Mouse (Mus musculus) embryo, embryonic 11 days (tissue): ENCODE measurements around the gene Hsd17b7.

Experiments
- DNase-seq: peaks from one replicate; pipeline ENCODE4 v3.0.0-alpha.2; 2015

Hsd17b7 gene

DNA sequence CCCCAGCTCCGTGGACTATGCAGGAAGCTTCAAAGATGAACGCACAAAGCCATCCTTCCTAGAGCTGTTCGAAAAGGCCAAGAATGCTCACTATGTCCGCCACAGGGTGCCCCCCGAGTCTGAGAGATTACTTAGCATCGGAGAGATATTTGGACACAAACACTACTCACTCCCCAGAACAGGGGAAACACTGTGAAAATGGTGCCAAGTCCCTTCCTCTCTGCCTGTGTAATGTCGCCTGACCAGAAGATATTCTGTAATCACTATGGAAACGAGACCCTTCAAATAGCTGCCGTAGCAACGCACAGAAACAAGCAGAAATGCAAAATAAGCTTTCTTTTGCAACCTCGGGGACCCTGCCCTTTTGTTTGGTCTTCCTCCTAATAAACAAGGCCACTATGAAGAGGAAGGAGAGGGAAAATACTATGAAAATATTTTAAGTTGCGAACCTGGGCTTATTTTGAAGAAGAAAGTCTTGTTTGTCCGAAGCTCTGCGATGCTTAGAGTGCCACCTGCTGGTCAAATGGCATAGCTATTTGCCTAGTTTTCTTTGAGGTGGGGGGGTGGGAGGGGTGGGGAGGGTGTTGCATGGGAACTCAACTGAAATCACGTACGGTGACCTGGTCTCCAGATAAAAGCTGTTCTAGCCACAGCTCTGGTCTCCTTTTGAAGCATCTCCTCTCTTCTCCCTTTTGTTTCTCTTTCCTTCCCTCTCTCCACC, 34.9 kb downstream of the Hsd17b7 start:
- DNase-seq = peak; percentile 80

DNA sequence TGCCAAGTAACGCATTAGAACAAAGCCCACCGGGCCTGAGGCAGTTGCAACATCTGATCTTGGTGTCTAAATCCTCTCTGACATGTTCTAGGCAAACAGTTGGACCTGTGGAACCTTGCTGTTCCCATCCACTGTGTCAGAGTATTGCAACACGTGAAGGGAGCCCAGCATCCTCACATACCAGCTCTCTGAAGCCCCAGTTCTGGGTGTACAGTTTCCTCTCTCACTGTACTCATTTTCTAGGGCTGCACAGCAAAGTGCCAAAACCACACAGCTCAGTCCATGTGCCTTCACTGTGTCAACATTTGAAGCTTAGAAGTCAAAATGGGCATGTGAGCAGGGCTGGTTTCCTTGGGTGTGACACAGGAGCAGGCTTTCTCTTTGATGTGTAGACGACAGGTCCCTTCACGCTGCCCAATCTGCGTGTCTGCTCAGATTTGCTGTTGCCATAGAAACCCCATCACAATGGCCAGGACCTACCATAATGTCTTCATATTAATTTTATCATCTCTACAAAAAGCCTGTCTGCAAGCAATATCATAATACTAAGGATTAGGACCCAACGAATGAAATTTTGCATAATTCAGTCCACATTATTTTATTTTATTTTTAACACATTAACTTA, 36.8 kb downstream of the Hsd17b7 start:
- DNase-seq = no peak

DNA sequence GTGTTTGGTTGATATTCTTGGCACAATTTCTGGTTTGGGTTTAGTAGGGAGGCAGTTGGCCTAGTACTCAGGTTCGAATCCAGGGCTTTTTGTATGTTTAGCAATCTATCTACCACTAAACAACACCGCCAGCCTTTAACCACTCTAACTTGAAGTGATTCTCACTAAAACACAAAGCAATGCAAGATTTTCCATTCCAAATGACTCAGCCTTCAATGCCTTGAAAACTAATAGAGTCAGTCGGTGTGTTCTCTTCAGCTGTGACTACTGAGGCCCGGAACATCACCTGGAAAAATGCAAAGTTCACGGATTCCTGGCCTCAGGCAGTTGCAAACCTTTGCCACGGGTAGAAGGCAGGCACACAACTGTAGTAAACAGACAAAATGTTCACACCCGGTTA, 37.3 kb downstream of the Hsd17b7 start:
- DNase-seq = no peak

DNA sequence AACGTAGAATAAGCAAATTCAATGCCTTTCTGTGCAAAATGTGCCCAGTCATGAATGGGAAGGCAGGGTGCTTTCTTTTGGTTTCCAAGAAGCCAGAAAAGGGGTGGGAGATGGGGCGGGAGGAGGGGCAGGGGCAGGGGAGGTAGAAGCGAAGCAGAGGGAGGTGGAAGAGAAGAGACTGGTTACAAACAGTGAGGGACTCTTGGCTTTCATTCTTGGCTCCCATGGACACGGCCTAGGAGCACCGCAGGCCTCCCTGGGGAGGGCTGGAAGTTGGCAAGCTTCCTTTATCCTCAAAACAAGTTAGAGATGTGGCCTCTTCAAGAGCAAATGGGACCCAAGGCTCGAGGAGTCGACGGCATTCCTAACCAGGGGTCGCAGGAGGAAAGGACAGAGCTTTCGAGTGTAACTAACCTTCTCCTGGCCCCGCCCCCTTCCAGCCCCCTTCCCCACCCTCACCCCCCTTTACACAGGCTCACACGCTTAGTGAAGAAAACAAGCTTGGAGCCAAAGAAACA, 40.5 kb downstream of the Hsd17b7 start, which contains the start of gene Ccdc190:
Ccdc190 (plus strand) TSS at position 195 of the 518 bp plus-strand sequence.
- no peak for DNase-seq

GRCm38 (mm10) chr1:169927753-169928369, 41.2 kb downstream of the Hsd17b7 start:
- DNase-seq = no peak

- DNase-seq = no peak
Measured at GRCm38 (mm10) chr1:169924567-169924966, 44.5 kb downstream of the Hsd17b7 start.

GRCm38 (mm10) chr1:169921710-169922211, 47.3 kb downstream of the Hsd17b7 start:
- peak; percentile 64 for DNase-seq

- peak; percentile 84 for DNase-seq
Measured at GRCm38 (mm10) chr1:169919211-169919610, 49.8 kb downstream of the Hsd17b7 start.

GRCm38 (mm10) chr1:169917998-169918397, 51.0 kb downstream of the Hsd17b7 start:
- DNase-seq = peak; percentile 68

DNA sequence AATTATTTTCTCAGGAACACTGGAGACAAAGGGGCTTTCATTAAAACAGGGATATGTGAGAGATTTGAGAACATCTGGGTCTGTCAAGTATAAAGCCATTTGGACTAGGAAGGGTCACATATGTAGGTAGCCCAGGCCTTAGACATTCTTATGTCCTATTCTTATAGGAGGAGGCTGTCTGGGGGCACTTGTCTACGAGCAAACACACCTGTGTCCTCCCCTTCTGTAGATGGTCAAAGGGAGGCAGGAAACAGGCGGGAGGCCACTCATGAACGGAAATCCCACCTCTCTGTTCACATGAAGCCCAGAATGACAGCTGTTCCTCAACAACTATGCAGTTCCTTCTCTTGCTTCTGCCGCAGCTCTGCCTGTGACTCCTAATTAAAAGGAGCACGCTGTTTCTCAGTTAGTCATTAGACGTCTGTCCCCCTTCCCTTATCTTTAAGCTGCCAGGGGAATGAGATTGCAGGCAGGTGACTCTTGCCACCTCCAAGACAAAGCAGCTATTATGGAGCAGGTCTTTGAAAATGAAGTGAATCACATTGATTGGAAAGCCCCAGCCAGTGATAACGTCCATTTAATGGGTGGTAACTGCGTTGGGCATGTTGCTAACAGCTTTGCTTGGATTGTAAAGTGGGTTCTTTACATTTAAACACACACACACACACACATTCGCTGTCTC, 51.8 kb downstream of the Hsd17b7 start:
- no peak for DNase-seq

- DNase-seq = peak; percentile 41
Measured at GRCm38 (mm10) chr1:169916659-169917058, 52.4 kb downstream of the Hsd17b7 start.

DNA sequence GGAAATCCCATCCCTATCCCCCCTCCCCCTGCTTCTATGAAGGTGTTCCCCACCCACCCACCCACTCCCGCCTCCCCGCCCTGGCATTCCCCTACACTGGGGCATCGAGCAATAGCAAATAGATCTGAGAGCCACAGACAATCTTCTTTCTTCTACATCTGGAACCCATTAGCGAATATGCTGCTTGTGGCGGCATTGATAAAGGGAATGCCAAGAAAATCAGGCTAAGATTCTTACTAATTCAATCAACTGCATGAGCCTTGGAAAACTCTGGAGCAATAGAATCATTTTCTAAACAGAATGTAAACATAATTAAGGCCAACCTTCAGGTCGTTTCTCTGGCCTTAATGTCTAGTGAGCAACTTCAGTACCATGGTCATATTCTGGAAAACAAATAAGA, 57.5 kb downstream of the Hsd17b7 start:
- no peak for DNase-seq

DNA sequence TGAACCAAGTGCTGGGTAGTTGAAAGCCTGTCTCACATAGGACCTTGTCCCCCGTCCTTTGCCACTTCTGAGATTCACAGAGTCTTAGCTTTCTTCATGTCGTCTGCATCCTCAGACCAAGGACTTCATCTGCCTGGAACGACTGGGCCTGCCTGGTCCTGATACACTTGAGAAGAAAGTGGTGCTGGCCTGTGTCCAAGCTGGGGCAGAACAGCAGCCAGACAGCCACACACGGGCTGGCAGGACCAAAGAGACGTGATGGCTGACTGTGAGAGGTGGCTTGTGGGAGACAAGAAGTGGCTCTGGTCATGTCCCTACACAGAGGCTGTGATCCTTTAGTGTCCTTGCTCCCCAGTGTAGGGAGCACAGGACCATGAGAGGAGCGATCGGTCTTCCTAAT, 58.3 kb downstream of the Hsd17b7 start:
- DNase-seq = no peak

DNA sequence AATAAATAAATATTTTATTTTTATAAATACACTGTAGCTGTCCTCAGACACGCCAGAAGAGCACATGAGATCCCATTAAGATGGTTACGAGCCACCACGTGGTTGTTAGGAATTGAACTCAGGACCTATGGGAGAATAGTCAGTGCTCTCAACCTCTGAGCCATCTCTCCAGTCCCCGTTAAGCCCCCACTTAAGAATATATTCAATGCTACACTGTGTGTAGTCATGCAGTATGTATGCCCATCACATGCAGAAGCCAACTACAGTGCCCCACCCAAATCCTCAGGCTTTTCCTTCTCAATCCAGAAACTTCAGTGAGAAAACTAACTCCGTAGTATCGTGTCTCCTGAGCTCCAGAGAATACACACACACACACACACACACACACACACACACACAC, 59.4 kb downstream of the Hsd17b7 start:
- DNase-seq = no peak

DNA sequence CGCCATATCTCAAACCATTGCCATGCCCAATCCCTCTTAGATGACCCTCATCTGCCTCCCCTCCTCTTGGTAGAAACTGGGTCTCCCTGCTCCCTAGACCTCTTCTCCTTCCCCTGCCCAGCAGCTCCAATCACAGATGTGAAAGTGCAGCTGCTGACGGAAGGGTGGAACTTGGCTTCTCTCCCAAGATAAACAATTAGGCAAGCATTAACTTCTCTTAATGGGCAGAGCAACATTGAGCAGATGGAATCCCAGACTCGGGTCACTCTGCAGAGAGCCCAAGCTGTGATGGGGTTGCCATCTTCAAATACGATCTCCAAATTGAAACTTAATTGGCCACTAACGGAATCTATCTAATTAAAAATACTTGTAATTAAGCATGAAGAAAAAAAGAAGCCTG, 59.9 kb downstream of the Hsd17b7 start:
- DNase-seq = no peak

DNA sequence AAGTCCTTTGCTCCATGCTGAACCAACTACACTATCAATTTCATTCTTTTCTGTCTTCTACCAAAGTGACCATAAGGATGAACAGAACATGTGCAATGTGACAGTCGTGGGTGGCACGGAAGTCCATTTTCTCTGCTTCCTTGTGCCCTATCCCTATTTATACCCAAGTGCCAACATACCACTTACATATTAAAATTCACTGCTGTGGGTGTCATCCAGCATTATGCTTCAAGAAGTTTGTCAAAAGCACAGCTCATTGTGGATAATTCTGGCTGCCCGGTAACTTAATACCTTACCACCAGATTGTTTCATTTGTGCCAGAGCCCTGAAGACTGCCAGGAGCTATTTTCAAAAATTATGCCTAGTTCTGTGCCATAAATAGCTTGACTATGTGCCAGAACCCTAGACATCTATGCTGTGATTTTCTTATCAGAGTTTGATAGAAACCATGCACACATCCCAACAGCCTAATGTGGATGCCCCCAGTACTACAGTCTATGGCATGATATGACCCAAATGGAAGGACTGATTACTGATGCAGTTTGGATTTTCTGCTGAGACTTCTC, 68.2 kb downstream of the Hsd17b7 start:
- DNase-seq = no peak
